Mouse (Mus musculus) hindbrain, embryonic 16.5 days (tissue): Measurements from ENCODE around the gene Gm48552. TPM values are rescaled to one million over a fixed set of nuclear protein-coding genes. Genes with fewer than 3 reads are reported as not detected.

Experiments
- ATAC-seq: fragments of 200-750 bp; cut with Nextera tagmentation; 2 replicates; pipeline ENCODE4 v1.8.0; 2017; ENCODE audit warnings: moderate TSS enrichment, moderate library complexity
- H3K27ac ChIP-seq: fragments of 300-500 bp; sonication (generic); 2 replicates; pipeline ENCODE4 v1.5.1; 2014; ENCODE audit warnings: low read depth, mild to moderate bottlenecking, control low read depth, low read length, moderate library complexity
- H3K27me3 ChIP-seq: fragments of 300-500 bp; sonication (generic); replicated peaks from 2 replicates; pipeline ENCODE4 v1.6.1; 2014; ENCODE audit warnings: low read length; ENCODE audit not compliant: control insufficient read depth, insufficient read depth
- H3K36me3 ChIP-seq: fragments of 300-500 bp; sonication (generic); 2 replicates; pipeline ENCODE4 v1.6.1; 2014; ENCODE audit warnings: mild to moderate bottlenecking, low read length, moderate library complexity, mixed read lengths; ENCODE audit not compliant: control insufficient read depth, insufficient read depth
- H3K4me1 ChIP-seq: fragments of 300-500 bp; sonication (generic); 2 replicates; pipeline ENCODE4 v1.6.1; 2014; ENCODE audit warnings: low read depth, low read length; ENCODE audit not compliant: control insufficient read depth, insufficient read depth
- H3K4me2 ChIP-seq: fragments of 300-500 bp; sonication (generic); 2 replicates; pipeline ENCODE4 v1.6.1; 2014; ENCODE audit warnings: mild to moderate bottlenecking, low read length, control low read depth, moderate library complexity
- H3K4me3 ChIP-seq: fragments of 300-500 bp; sonication (generic); 2 replicates; pipeline ENCODE4 v1.5.1; 2014; ENCODE audit warnings: mild to moderate bottlenecking, low read length, control low read depth, moderate library complexity
- H3K9ac ChIP-seq: fragments of 300-500 bp; sonication (generic); 2 replicates; pipeline ENCODE4 v1.6.1; 2014; ENCODE audit warnings: low read depth, mild to moderate bottlenecking, control low read depth, low read length, moderate library complexity
- H3K9me3 ChIP-seq: fragments of 300-500 bp; sonication (generic); 2 replicates; pipeline ENCODE4 v1.6.1; 2014; ENCODE audit warnings: mild to moderate bottlenecking, low read length, moderate library complexity; ENCODE audit not compliant: control insufficient read depth
- WGBS: fragments of 180-500 bp; shearing (Covaris S2); extraction: QIAGEN DNeasy Blood & Tissue Kit; methylation state at CpG from one replicate; pipeline ENCODE4 v1.1.7; 2014; 5-methylcytosine and 5-hydroxymethylcytosine counted together
- polyA plus RNA-seq: library from polyadenylated mRNA; unstranded; fragments of >200 nt; fragmentation: Nextera tagmentation; extraction: Ambion mirVana; gene quantifications from 2 replicates; pipeline ENCODE4 v1.2.1, GENCODE M21; 2015

Gm48552 gene
- polyA plus RNA-seq, 1 experiment from 2014 or later: 1.5 TPM

GRCm38 (mm10) chr10:81426081-81426671 is 37.4 kb downstream of the Gm48552 start:
- peak overlapping the region; percentile 57 for H3K4me2 ChIP-seq
- WGBS: 3% methylated on average over 11 of the region's 33 CpGs
- peak overlapping the region; percentile 56 for H3K9ac ChIP-seq
- ATAC-seq: no peak
- peaks cover 40% of the 10 kb centered on the region for H3K4me1 ChIP-seq
- H3K27ac ChIP-seq: no peak overlapping the region; the same call in 1 of the 2 replicates
- peak overlapping the region; percentile 41 for H3K4me3 ChIP-seq
- H3K9me3 ChIP-seq: no peaks in the 10 kb centered on the region; the same call in 1 of the 2 replicates
- no peaks in the 10 kb centered on the region for H3K36me3 ChIP-seq
- peaks cover 12% of the 10 kb centered on the region for H3K27me3 ChIP-seq

DNA sequence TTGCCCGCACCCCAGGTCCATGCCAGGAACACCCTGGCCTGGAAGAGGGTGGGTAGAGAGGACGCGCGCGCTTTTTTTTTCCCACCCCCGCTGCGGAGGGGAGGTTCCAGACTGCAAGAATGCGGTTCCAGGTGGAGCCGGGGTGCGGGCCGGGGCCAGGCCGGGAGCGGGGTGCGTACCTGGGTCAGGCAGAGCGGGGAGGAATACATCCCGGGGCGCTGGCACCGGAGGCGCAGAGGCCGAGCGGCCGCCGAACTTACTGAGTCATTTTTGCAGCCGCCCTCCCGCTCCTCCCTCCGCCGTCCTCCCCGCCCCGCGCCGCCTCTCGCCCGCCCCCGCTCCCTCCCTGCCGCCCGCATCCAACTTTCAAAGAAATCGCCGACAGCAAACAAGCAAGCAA is 38.1 kb downstream of the Gm48552 start:
- Histone ChIP-seq H3K27me3 (peaks cover 12% of the 10 kb centered on the region), H3K4me2 (peak overlapping the region; percentile 57), H3K27ac (no peak overlapping the region), H3K4me1 (peaks cover 43% of the 10 kb centered on the region), H3K9ac (peak overlapping the region; percentile 56), H3K36me3 (no peaks in the 10 kb centered on the region), H3K9me3 (no peaks in the 10 kb centered on the region; the same call in 1 of the 2 replicates), H3K4me3 (peak overlapping the region; percentile 41)
- no peak for ATAC-seq
- WGBS: 2% methylated on average over 36 of the region's 38 CpGs

DNA sequence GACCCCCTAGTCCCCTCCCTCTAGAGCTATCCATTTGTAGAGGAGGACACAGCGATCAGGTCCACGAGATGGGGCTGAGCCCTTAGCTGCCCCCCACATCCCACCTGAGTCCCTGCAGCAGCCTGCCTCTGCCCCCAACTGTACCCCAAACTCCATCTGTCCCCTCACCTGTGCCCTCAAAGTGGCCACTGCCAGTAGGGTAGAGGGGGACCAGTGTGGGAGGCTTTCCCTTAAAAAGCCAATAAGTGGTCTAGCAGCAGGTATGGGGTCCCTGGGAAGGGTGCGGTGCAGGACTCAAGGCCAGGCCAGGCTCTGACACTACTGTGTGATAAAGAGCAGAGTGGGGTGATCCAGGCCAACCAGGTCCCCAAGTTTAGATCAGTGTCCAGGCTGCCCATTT is 38.5 kb downstream of the Gm48552 start:
- no peak for ATAC-seq
- Histone ChIP-seq H3K36me3 (no peaks in the 10 kb centered on the region), H3K27me3 (peaks cover 12% of the 10 kb centered on the region), H3K9me3 (no peaks in the 10 kb centered on the region; the same call in 1 of the 2 replicates), H3K4me3 (peak overlapping the region; percentile 41), H3K9ac (peak overlapping the region; percentile 56), H3K4me1 (peaks cover 43% of the 10 kb centered on the region), H3K4me2 (peak overlapping the region; percentile 57), H3K27ac (no peak overlapping the region)
- 27% methylated on average over 3 of the region's 3 CpGs for WGBS

DNA sequence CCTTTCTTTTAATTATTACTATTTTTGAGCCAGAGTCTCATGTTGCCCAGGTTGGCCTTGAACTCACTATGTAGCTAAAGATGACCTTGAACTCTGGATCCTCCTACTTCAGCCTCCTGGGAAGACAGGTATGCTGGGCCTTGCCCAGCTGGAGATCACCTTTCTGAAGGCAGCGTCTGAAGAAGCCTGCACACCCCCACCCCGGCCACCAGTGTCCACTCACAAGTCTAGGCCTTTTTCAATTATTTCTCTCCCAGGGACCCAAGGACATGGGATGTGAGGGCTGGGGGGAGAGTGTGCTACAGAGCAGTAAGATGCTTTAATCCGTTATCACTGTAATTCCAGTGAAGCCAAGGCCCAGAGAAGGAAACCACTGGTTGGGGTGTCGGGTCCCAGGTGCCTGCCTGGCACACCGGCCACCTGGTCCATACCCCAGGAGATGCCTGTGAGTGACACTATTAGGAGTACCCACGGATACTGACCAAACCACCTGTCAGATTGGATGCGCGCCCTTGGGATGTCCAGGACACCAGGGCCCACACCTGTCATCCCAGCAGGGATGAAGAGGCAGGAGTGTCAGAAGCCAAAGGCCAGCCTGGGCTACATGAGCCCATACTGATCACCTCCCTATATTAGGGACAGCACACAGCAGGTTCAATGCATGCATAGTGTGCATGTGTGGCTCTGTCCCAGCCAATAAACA is 39.1 kb downstream of the Gm48552 start:
- Histone ChIP-seq H3K27ac (no peak overlapping the region), H3K4me3 (no peak overlapping the region), H3K27me3 (peaks cover 12% of the 10 kb centered on the region), H3K36me3 (no peaks in the 10 kb centered on the region), H3K4me1 (peaks cover 47% of the 10 kb centered on the region), H3K9ac (no peak overlapping the region), H3K9me3 (no peaks in the 10 kb centered on the region; the same call in 1 of the 2 replicates), H3K4me2 (no peak overlapping the region)
- 78% methylated on average over 8 of the region's 8 CpGs for WGBS
- no peak for ATAC-seq

DNA sequence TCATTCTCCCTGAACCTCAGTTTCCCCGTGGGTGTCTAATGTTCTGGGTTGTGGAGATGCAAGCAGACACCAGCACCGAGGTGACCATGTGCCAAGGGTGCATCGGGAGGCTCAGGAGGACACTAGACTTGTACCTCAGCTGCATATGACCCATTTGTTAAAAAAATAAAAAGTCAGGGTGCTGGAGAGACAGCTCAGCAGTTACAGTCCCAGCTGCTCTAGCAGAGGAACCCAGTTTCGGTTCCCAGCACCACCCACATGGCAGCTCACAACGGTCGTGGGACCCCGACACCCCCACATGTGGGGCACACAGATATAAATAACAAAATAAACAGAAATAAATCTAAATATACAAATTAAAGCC is 39.7 kb downstream of the Gm48552 start:
- Histone ChIP-seq H3K27me3 (peaks cover 12% of the 10 kb centered on the region), H3K4me2 (no peak overlapping the region), H3K9me3 (no peaks in the 10 kb centered on the region; the same call in 1 of the 2 replicates), H3K4me3 (no peak overlapping the region), H3K36me3 (no peaks in the 10 kb centered on the region), H3K9ac (no peak overlapping the region), H3K27ac (no peak overlapping the region), H3K4me1 (peaks cover 52% of the 10 kb centered on the region)
- WGBS: 88% methylated on average over 7 of the region's 7 CpGs
- ATAC-seq: no peak

- 24% methylated on average over 2 of the region's 2 CpGs for WGBS
- no peak for ATAC-seq
- Histone ChIP-seq H3K4me3 (peak overlapping the region; percentile 82; the same call in 1 of the 2 replicates), H3K36me3 (no peaks in the 10 kb centered on the region), H3K27ac (no peak overlapping the region; the same call in 1 of the 2 replicates), H3K4me1 (peaks cover 54% of the 10 kb centered on the region), H3K9me3 (no peaks in the 10 kb centered on the region; the same call in 1 of the 2 replicates), H3K27me3 (peaks cover 12% of the 10 kb centered on the region), H3K9ac (no peak overlapping the region; the same call in 1 of the 2 replicates), H3K4me2 (peak overlapping the region; percentile 88)
Measured at GRCm38 (mm10) chr10:81429092-81429491, 40.3 kb downstream of the Gm48552 start.

DNA sequence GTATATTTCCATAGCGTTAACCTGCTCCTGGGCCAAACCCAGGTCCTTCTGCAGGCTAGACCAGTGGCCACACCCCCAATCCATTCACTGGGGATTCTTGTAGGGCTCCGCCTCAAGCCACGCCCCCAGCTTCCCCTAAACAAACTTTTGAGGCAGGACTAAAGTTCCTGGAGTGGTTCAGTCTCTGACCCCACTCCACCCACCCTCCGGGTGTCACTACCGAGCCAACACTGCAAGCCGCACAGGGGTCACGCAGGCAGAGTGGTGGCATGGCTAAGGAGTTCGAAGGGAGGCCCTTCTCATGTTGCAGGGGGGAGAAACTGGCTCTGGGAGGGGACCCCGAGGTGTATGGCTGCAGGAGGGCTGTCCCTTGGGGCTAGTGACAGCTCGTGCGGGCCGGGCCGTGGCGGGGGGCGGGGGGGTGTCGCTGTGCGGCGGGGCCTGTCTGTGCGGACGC is 40.8 kb downstream of the Gm48552 start:
- peaks cover 12% of the 10 kb centered on the region for H3K27me3 ChIP-seq
- no peaks in the 10 kb centered on the region for H3K36me3 ChIP-seq
- H3K4me1 ChIP-seq: peaks cover 49% of the 10 kb centered on the region
- ATAC-seq: no peak
- no peaks in the 10 kb centered on the region; the same call in 1 of the 2 replicates for H3K9me3 ChIP-seq
- peak overlapping the region; percentile 88 for H3K4me2 ChIP-seq
- peak overlapping the region; percentile 96 for H3K27ac ChIP-seq
- under 1% methylated on average over 20 of the region's 20 CpGs for WGBS
- peak overlapping the region; percentile 87 for H3K9ac ChIP-seq
- peak overlapping the region; percentile 82 for H3K4me3 ChIP-seq

DNA sequence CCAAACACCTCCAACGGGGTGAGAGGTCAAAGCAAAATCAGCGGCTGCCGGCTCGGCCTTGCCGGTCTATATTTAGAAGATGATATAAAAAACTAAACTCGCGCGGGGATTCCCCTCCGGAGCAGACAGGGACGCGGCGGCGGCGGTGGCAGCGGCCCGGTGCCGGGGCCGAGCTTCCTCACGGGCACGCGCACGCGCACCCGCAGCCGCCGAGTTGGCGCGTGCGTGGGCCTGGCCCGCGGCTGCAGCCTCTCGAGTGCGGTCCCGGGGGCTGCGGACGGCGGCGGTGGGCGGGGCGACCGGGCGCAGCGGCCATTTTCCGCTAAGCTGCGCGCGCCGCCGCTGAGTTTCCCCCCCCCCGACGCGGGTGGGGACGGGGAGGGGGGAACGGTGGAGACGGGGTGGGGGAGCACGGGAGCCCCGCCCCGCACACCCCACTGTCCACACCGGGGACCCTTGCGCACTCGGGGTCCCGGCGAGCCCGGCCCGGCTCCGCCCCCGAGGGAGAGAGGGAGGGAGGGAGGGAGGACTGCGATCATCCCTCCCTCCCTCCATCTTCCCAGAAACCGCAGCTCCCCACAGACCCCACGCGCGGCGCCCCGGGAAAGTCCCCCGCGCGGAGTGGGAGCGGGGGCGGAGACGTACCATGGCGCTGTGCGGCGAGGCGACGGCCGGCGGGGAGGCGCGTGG is 41.5 kb downstream of the Gm48552 start:
- peak; percentile 8; the same call in 1 of the 2 replicates for ATAC-seq
- Histone ChIP-seq H3K4me3 (peak overlapping the region; percentile 82), H3K4me1 (peaks cover 42% of the 10 kb centered on the region), H3K27ac (peak overlapping the region; percentile 96), H3K4me2 (peak overlapping the region; percentile 88), H3K9ac (peak overlapping the region; percentile 87), H3K9me3 (no peaks in the 10 kb centered on the region; the same call in 1 of the 2 replicates), H3K36me3 (no peaks in the 10 kb centered on the region), H3K27me3 (peaks cover 10% of the 10 kb centered on the region)
- under 1% methylated on average over 45 of the region's 89 CpGs for WGBS
